Comparison of ENCODE assay signal across 15 mouse cellular contexts in genomic region chr1:168918331-168919076, GRCm38 (mm10).
A peak's percentile ranks its signal among the peaks of the same experiment; 100 is the strongest.
DNase-seq lines count a peak whose midpoint lies in the region; ATAC-seq lines count a peak whose summit lies in the region.
"Had no signal": no experiment of that assay in that cellular context is flagged by ENCODE, and none has a peak within 500 bp of the region (broad histone marks: within the 10 kb centered on the region; RNA-seq: fewer than 3 reads in every experiment).

No protein-coding gene starts in this region.

- H3K4me2 ChIP-seq in forebrain, embryonic 14.5 days (ENCODE audit: low read length) = no peak overlapping the region
- no peak overlapping the region for H3K4me2 ChIP-seq in forebrain, embryonic 11.5 days (ENCODE audit: low read depth, low read length, severe bottlenecking)
- no peak overlapping the region for H3K4me2 ChIP-seq in forebrain, embryonic 16.5 days (ENCODE audit: low read length)
- H3K4me2 ChIP-seq in forebrain, embryonic 12.5 days = no peak overlapping the region
- H3K4me2 ChIP-seq: embryonic facial prominence, embryonic 12.5 days had no signal

- no peaks in the 10 kb centered on the region for H3K9me3 ChIP-seq in forebrain, embryonic 14.5 days (replicated peaks; ENCODE audit: control insufficient read depth, low read length)
- no peaks in the 10 kb centered on the region for H3K9me3 ChIP-seq in forebrain, embryonic 11.5 days (ENCODE audit: control insufficient read depth, low read length)
- no peaks in the 10 kb centered on the region for H3K9me3 ChIP-seq in forebrain, embryonic 16.5 days (ENCODE audit: control insufficient read depth, low read length)
- H3K9me3 ChIP-seq in forebrain, embryonic 12.5 days = no peaks in the 10 kb centered on the region
- H3K9me3 ChIP-seq: embryonic facial prominence, embryonic 10.5 days; embryonic facial prominence, embryonic 12.5 days had no signal

- no peaks in the 10 kb centered on the region for H3K4me1 ChIP-seq in forebrain, embryonic 14.5 days (ENCODE audit: control insufficient read depth, insufficient read depth, low read length)
- no peaks in the 10 kb centered on the region for H3K4me1 ChIP-seq in forebrain, embryonic 11.5 days (replicated peaks; ENCODE audit: control insufficient read depth, insufficient read depth, low read length)
- H3K4me1 ChIP-seq in forebrain, embryonic 16.5 days (replicated peaks; ENCODE audit: control insufficient read depth, insufficient read depth, low read length) = no peaks in the 10 kb centered on the region
- H3K4me1 ChIP-seq in forebrain, embryonic 12.5 days = no peaks in the 10 kb centered on the region; the same call in 1 of the 2 replicates
- H3K4me1 ChIP-seq: embryonic facial prominence, embryonic 10.5 days; embryonic facial prominence, embryonic 12.5 days had no signal

- no peak overlapping the region for H3K27ac ChIP-seq in forebrain, embryonic 14.5 days (ENCODE audit: low read depth, low read length)
- no peak overlapping the region for H3K27ac ChIP-seq in forebrain, embryonic 11.5 days (ENCODE audit: low read depth, low read length)
- no peak overlapping the region for H3K27ac ChIP-seq in forebrain, embryonic 16.5 days (ENCODE audit: low read length)
- no peak overlapping the region for H3K27ac ChIP-seq in forebrain, embryonic 12.5 days
- H3K27ac ChIP-seq: embryonic facial prominence, embryonic 10.5 days; embryonic facial prominence, embryonic 12.5 days had no signal

- H3K36me3 ChIP-seq in forebrain, embryonic 14.5 days (ENCODE audit: control insufficient read depth, insufficient read depth, low read length) = no peaks in the 10 kb centered on the region
- no peaks in the 10 kb centered on the region for H3K36me3 ChIP-seq in forebrain, embryonic 11.5 days (ENCODE audit: control insufficient read depth, insufficient read depth, low read length)
- no peaks in the 10 kb centered on the region for H3K36me3 ChIP-seq in forebrain, embryonic 16.5 days (ENCODE audit: control insufficient read depth, insufficient read depth)
- no peaks in the 10 kb centered on the region for H3K36me3 ChIP-seq in forebrain, embryonic 12.5 days (replicated peaks)
- H3K36me3 ChIP-seq: embryonic facial prominence, embryonic 10.5 days; embryonic facial prominence, embryonic 12.5 days had no signal

- H3K27me3 ChIP-seq in forebrain, embryonic 14.5 days (replicated peaks; ENCODE audit: control insufficient read depth, insufficient read depth, low read length) = no peaks in the 10 kb centered on the region
- H3K27me3 ChIP-seq in forebrain, embryonic 11.5 days (ENCODE audit: control insufficient read depth, insufficient read depth, low read length) = no peaks in the 10 kb centered on the region
- no peaks in the 10 kb centered on the region for H3K27me3 ChIP-seq in forebrain, embryonic 16.5 days (replicated peaks; ENCODE audit: control insufficient read depth, insufficient read depth, low read length)
- H3K27me3 ChIP-seq in forebrain, embryonic 12.5 days = no peaks in the 10 kb centered on the region; the same call in 1 of the 2 replicates
- H3K27me3 ChIP-seq: embryonic facial prominence, embryonic 12.5 days had no signal

- peak; percentile 44 for DNase-seq in forebrain, embryonic 14.5 days (ENCODE audit: low spot score)
- DNase-seq in forebrain, embryonic 11.5 days (ENCODE audit: low spot score) = no peak
- no peak for DNase-seq in urinary bladder, postnatal 14 days (ENCODE audit: low spot score)
- DNase-seq: adrenal gland, adult 2 months; adrenal gland, postnatal 10 days; adrenal gland, postnatal 25 days; cerebellum, adult 11-12 months; cerebellum, adult 2 months; cerebellum, adult 9-10 months; cerebellum, postnatal 10 days; cerebellum, postnatal 25 days had no signal

- H3K9ac ChIP-seq in forebrain, embryonic 14.5 days (ENCODE audit: low read length) = no peak overlapping the region
- H3K9ac ChIP-seq in forebrain, embryonic 11.5 days (ENCODE audit: low read length) = no peak overlapping the region
- H3K9ac ChIP-seq in forebrain, embryonic 16.5 days (replicated peaks; ENCODE audit: low read depth, low read length) = no peak overlapping the region
- no peak overlapping the region for H3K9ac ChIP-seq in forebrain, embryonic 12.5 days
- H3K9ac ChIP-seq: embryonic facial prominence, embryonic 12.5 days had no signal

- 70% methylated on average over 9 of the region's 9 CpGs for WGBS in forebrain, embryonic 14.5 days
- 86% methylated on average over 9 of the region's 9 CpGs for WGBS in forebrain, embryonic 11.5 days
- 63% methylated on average over 9 of the region's 9 CpGs for WGBS in forebrain, embryonic 16.5 days
- 69% methylated on average over 9 of the region's 9 CpGs for WGBS in forebrain, embryonic 12.5 days

- H3K4me3 ChIP-seq in forebrain, embryonic 14.5 days (ENCODE audit: low read depth, low read length) = no peak overlapping the region
- no peak overlapping the region for H3K4me3 ChIP-seq in forebrain, embryonic 11.5 days (ENCODE audit: low read depth, low read length)
- no peak overlapping the region for H3K4me3 ChIP-seq in forebrain, embryonic 16.5 days (replicated peaks; ENCODE audit: low read length)
- H3K4me3 ChIP-seq in forebrain, embryonic 12.5 days (replicated peaks) = no peak overlapping the region
- H3K4me3 ChIP-seq: embryonic facial prominence, embryonic 10.5 days; embryonic facial prominence, embryonic 12.5 days had no signal

- peak; percentile 62; the same call in 1 of the 2 replicates for ATAC-seq in forebrain, embryonic 14.5 days
- no peak for ATAC-seq in forebrain, embryonic 11.5 days (replicated peaks; ENCODE audit: low FRiP score)
- peak; percentile 71; the same call in 1 of the 2 replicates for ATAC-seq in forebrain, embryonic 16.5 days
- ATAC-seq in forebrain, embryonic 12.5 days (ENCODE audit: low FRiP score) = no peak

Comparison
In these comparisons a context has a peak if more than half of its experiments do, and no peak if none do; other contexts are left out.
1. ATAC-seq: peak in forebrain, embryonic 14.5 days (single experiment) and forebrain, embryonic 16.5 days (single experiment); none in forebrain, embryonic 11.5 days (single experiment) and forebrain, embryonic 12.5 days (single experiment).